Mouse (Mus musculus): ENCODE results near the gene Thap2. TPM values are rescaled to one million over a fixed set of nuclear protein-coding genes. Genes with fewer than 3 reads are reported as not detected.

Thap2 gene
- total RNA-seq (2015; ENCODE audit: low replicate concordance) (8.0 and 12.3 TPM in 2 replicates), total RNA-seq (2017; ENCODE audit: low replicate concordance) (5.9 and 11.4 TPM in 2 replicates)

GRCm38 (mm10) chr10:115384221-115385017 lies at the start of gene Thap2, which contains the start of gene Zfc3h1:
Gene Thap2 (minus strand): TSS chr10:115384443.
Gene Zfc3h1 (plus strand): TSS chr10:115384959.
- peak; percentile 92 for ATAC-seq (replicated peaks; ENCODE audit: low FRiP score, poor library complexity, severe bottlenecking)

GRCm38 (mm10) chr10:115425351-115425750 lies 41.1 kb upstream of the Thap2 start:
- ATAC-seq (replicated peaks; ENCODE audit: low FRiP score, poor library complexity, severe bottlenecking): no peak

GRCm38 (mm10) chr10:115421976-115422375 lies 37.7 kb upstream of the Thap2 start:
- no peak for ATAC-seq (replicated peaks; ENCODE audit: low FRiP score, poor library complexity, severe bottlenecking)

- ATAC-seq (replicated peaks; ENCODE audit: low FRiP score, poor library complexity, severe bottlenecking): no peak
Observed at GRCm38 (mm10) chr10:115414056-115414455, 29.8 kb upstream of the Thap2 start.

GRCm38 (mm10) chr10:115413496-115413895 lies 29.3 kb upstream of the Thap2 start:
- ATAC-seq (replicated peaks; ENCODE audit: low FRiP score, poor library complexity, severe bottlenecking): no peak

GRCm38 (mm10) chr10:115406393-115406792 lies 22.1 kb upstream of the Thap2 start:
- ATAC-seq (replicated peaks; ENCODE audit: low FRiP score, poor library complexity, severe bottlenecking): 0 out of 2 replicates have a peak, but pooled peaks have one; percentile 54

- no peak for ATAC-seq (replicated peaks; ENCODE audit: low FRiP score, poor library complexity, severe bottlenecking)
Observed at GRCm38 (mm10) chr10:115391896-115392295, 7.7 kb upstream of the Thap2 start.

GRCm38 (mm10) chr10:115391076-115391475 lies 6.8 kb upstream of the Thap2 start:
- no peak for ATAC-seq (replicated peaks; ENCODE audit: low FRiP score, poor library complexity, severe bottlenecking)

- ATAC-seq (replicated peaks; ENCODE audit: low FRiP score, poor library complexity, severe bottlenecking): no peak
Observed at GRCm38 (mm10) chr10:115387891-115388290, 3.6 kb upstream of the Thap2 start.

GRCm38 (mm10) chr10:115385018-115386002 lies 1.1 kb upstream of the Thap2 start:
- peak; percentile 73 for ATAC-seq (replicated peaks; ENCODE audit: low FRiP score, poor library complexity, severe bottlenecking)

GRCm38 (mm10) chr10:115383644-115384220 lies 511 bp downstream of the Thap2 start:
- ATAC-seq (replicated peaks; ENCODE audit: low FRiP score, poor library complexity, severe bottlenecking): no peak

GRCm38 (mm10) chr10:115382846-115383643 lies 1.2 kb downstream of the Thap2 start:
- ATAC-seq (replicated peaks; ENCODE audit: low FRiP score, poor library complexity, severe bottlenecking): no peak

- no peak for ATAC-seq (replicated peaks; ENCODE audit: low FRiP score, poor library complexity, severe bottlenecking)
Observed at GRCm38 (mm10) chr10:115381506-115382084, 2.6 kb downstream of the Thap2 start.

- no peak for ATAC-seq (replicated peaks; ENCODE audit: low FRiP score, poor library complexity, severe bottlenecking)
Observed at GRCm38 (mm10) chr10:115363151-115363550, 21.1 kb downstream of the Thap2 start.

- ATAC-seq (replicated peaks; ENCODE audit: low FRiP score, poor library complexity, severe bottlenecking): peak; percentile 63
Observed at GRCm38 (mm10) chr10:115362623-115362964, 21.6 kb downstream of the Thap2 start.

GRCm38 (mm10) chr10:115361840-115362622 lies 22.2 kb downstream of the Thap2 start, which contains the start of gene Tmem19:
Gene Tmem19 (minus strand): TSS chr10:115362501.
- ATAC-seq (replicated peaks; ENCODE audit: low FRiP score, poor library complexity, severe bottlenecking): peak; percentile 92

- no peak for ATAC-seq (replicated peaks; ENCODE audit: low FRiP score, poor library complexity, severe bottlenecking)
Observed at GRCm38 (mm10) chr10:115359066-115359465, 25.2 kb downstream of the Thap2 start.
